Mouse (Mus musculus): ENCODE data around the gene 1700125H20Rik. TPM values are rescaled to one million over a fixed set of nuclear protein-coding genes. Genes with fewer than 3 reads are reported as not detected.

1700125H20Rik gene
- total RNA-seq, 2 experiments from 2014 or later: not detected

DNA sequence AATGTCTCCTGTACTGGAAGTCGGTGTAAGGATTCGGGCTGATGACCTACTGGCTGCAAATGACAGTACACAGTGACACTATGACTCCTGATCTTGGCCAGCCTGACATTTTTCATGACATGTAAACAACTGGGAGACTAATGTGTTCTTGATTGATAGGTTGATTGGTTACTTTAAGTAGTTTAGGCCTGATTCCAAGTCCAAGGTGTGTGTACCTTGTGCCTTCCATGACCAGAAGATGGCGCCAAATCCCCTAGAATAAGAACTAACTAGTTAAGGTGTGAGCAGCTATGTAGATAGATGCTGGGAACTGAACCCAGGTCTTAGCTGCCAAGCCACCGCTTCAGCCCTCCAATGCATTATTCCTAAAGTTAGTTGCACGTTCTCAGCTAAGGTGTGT lies 13.9 kb downstream of the 1700125H20Rik start:
- DNase-seq (ENCODE audit: low spot score in 2 of 2): peak in 1 of 2 experiments; percentile 17

DNA sequence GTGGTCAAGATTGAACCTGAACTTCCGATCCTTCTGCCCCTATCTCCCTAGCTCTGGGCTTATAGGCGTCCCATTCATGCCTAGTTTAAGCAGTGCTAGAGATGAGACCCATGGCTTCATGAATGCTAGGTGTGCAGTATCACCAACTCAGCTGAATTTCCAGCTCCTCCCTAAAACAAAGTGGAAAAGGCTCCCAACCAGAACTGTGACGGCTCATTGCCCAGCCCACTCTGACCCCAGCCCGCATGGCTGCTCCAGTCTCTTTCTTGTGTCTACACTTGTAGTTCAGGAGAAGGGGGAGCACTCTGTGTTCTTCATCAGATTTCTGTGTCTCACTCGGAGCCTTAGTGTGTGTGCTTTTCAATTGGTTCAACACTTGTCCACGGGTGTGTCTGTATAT lies 14.6 kb downstream of the 1700125H20Rik start:
- DNase-seq (ENCODE audit: low spot score in 2 of 2): no peak

DNA sequence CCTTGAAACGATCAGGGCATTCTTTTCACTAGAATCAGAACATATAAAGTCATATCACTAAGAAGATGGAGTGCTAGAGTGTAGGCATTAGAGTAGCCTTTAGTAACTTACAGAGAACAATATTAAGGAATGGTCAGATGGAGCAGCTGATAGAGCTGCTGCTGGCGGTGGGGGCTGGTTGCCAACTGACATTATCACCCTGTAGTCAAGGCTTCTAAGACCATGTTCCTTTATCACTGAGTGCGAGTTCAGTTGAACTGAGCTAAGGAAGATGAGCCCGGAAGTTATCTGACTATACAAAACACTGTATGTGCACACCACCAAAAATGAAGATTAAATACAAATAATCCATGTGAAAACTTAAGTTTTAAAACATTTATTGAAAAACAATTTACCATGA lies 18.9 kb downstream of the 1700125H20Rik start:
- no peak for DNase-seq (ENCODE audit: low spot score in 2 of 2)

DNA sequence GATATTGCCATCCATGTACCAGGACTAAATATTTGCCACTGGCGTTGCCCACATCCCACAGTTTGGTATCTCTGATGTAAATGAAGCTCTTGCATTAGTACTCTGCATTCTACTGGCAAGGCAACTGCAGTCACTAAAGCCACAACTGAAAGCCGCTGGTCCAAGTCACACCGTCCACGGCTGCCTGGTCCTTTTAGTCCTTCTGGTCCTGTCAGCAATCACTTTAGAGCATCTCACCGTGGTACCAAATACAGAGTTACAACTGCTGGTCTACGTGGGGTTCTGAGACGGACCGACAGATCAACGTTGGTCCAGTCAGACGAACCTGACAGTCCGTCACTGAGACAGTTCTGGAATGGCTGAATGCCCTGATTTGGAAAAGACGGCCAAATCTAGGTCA lies 20.5 kb downstream of the 1700125H20Rik start:
- no peak for DNase-seq (ENCODE audit: low spot score in 2 of 2)

DNA sequence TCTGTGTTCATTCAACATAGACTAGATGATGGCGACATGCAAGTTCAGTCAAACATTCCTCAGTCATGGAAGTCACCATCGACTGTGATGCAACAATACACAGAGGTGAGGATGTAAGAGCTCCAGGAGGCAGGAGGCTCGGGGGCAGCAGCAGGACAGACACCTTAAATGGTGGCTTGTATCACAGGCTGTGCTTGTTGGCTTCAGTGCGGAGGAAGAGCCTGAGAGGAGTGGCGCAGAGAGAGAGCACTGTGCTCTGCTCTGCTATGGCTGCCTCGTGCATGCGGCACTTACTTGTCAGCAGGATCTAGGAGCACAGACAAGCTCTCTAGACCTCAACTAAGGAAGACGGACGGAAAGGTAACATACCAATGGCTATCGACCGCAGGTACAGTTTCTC lies 24.0 kb downstream of the 1700125H20Rik start:
- DNase-seq (ENCODE audit: low spot score in 2 of 2): no peak

DNA sequence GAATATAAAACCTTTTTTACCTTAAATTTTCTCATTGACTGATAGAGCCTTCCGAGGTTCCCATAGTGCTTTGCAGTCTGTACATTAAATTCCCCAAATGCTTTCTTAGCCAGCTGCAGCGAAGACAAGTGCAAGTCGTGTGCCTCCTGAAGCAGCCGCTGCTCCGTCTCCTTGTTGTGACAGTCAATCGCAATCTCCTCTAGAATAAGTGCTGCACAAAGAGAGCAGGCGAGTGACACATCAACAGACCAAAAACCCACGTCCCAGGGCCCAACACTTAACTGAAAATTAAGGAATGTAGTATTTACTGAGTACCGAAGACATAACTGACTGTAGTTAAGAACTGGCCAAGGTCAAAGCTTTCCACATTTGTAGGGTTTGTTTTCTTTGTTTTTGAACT lies 25.8 kb downstream of the 1700125H20Rik start:
- no peak for DNase-seq (ENCODE audit: low spot score in 2 of 2)

DNA sequence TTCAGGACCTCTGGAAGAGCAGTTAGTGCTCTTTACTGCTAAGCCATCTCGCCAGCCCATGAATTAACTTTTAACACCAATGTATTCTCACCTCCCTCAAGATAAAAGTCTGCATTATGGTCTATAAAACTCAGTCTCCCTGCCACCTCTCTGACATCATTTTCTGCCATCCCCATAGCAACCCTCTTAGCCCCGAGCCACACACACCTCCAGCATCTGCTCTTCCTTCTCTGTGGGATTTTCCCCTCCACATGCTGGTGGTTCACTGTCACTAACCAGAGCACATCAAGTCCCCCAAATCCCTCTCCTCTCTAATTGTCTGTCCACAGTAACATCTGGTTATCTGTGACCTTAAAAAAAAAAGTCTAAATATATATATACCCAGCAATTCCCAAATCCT lies 28.7 kb downstream of the 1700125H20Rik start:
- DNase-seq (ENCODE audit: low spot score in 2 of 2): no peak

DNA sequence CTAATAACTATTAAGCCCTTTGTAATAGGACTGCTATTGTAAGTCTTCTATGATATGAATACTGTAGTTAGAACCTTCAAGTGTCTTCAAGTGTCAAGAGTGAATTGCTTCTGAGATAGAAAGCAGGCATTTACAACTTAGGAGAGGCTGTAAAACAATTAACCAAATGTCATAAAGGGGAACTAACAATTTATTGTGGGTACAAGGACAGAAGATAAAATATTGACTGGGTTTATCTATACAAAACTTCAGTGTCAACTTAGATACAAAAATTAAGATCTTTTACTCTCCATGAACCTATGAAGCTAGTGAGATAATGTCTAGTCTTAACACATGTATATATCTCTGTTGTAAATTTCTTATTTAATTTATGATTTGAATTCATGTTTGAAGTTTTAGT lies 36.0 kb downstream of the 1700125H20Rik start:
- DNase-seq (ENCODE audit: low spot score in 2 of 2): no peak

DNA sequence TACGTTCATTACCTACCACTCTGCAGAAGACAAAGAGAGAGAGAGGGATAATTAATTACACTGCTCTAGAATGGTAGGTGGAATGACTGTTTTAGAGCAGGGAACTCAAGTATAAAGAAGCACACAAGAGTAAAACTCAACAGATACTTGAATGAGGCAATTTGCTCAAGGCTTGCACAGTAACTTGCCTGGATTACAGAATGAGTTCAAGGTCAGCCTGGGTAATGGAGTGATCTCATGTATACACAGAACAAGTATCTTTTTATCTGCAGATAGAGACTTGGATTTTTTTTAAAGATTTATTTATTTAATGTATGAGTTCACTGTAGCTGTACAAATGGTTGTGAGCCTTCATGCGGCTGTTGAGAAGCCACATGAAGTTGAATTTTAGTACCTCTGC lies 40.9 kb downstream of the 1700125H20Rik start:
- no peak for DNase-seq (ENCODE audit: low spot score in 2 of 2)

DNA sequence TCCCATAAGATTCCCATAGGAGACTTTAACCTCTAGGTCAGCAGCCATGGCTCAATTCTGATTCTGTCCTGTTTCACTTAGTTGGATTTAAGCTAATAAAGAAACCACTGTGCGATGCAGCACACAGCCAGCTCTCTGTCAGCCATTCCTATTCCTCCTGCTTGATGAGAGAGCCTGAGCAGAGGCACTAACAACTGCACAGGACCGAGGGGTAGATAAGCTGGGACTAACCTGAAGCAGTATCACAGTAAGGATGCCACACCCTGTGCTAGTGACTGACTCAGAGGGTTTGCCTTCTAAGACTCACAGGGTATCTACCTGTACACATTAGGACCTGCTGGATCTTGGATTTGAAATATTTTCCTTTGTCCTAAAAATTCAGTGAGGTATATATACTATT lies 43.0 kb downstream of the 1700125H20Rik start:
- no peak for DNase-seq (ENCODE audit: low spot score in 2 of 2)

DNA sequence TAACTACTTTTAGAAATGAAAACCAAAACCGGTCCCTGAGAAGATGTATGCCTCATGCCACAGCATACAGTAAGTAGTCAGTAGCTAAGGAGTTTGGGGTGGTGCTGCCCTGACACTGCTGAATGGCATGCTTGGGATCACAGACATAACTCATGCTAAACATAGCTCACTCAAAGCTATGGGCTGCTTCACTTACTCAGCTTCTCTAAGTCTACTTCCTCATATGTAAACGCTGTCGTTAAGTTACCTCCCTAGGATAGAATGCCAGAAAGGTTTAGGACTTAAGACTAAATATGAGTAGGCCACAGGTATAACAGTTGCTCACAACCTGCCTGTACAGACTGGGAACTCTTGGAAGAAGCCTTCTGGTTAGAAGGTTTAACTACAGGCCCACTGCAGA lies 44.5 kb downstream of the 1700125H20Rik start:
- no peak for DNase-seq (ENCODE audit: low spot score in 2 of 2)

DNA sequence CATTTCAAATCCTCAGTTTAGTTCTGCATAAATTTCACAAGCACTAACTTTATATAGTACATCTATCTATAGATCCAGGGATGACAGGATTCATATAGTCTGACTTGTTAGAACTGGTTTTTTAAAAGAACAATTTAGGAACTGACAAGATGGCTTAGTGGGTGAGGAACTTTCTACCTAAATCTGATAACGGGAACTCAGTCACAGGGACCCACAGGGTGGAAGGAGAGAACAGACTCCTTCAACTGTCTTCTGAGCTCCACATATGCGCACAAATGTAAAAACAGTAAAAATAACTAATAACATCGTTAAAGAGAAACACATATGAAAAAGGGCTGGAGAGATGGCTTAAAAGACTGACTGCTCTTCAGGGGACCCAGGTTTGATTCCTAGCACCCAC lies 48.8 kb downstream of the 1700125H20Rik start:
- DNase-seq (ENCODE audit: low spot score in 2 of 2): no peak

DNA sequence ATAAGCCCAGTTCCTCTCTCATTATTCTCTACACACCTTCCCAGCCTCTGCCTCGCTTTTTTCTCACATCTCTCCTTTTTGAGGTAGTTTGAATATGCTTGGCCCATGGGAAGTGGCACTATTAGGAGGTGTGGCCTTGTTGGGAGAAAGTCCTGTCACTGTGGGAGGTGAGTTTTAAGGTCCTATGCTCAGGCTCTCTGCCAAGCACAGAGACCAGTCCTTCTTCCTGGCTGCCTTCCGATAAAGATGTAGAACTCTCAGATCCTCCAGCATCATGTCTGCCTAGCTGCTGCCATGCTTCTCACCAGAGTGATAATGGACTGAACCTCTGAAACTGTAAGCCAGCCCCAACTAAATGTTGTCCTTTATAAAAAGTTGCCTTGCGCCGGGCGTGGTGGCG lies 52.4 kb downstream of the 1700125H20Rik start:
- no peak for DNase-seq (ENCODE audit: low spot score in 2 of 2)

DNA sequence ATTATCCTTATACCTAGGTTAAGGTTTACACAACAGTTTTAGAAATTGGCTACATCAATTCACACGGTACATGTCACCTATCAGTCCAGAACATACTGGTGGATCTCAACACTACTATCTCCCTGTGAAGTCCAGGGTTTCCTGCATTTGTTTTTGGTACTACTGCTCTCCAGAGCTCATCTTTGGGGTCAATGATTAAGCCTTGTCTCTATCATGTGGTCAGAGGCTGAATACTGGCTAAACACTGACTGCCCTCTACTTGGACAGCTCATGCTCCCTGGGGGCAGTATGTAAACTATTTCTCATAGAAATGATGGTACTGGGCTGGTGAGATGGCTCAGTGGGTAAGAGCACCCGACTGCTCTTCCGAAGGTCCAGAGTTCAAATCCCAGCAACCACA lies 53.0 kb downstream of the 1700125H20Rik start:
- DNase-seq (ENCODE audit: low spot score in 2 of 2): no peak

Other genes starting within 250 kb of the 1700125H20Rik start
- gene Car4, start 212.6 kb upstream of the 1700125H20Rik start, total RNA-seq (2021): 10 to 100 TPM; 58.5 to 66.3 TPM
- gene Usp32, start 30.2 kb upstream of the 1700125H20Rik start, total RNA-seq (2021): 100 to 1,000 TPM; 116 to 119 TPM
- gene Appbp2, start 64.7 kb downstream of the 1700125H20Rik start, total RNA-seq (2021): 10 to 100 TPM; 57.0 TPM
- 10 to 100 TPM; 17.3 to 18.2 TPM for gene Ppm1d, start 140.8 kb downstream of the 1700125H20Rik start, total RNA-seq (2021)
- 10 to 100 TPM; 73.4 to 75.9 TPM for gene Bcas3, start 182.8 kb downstream of the 1700125H20Rik start, total RNA-seq (2021)